Mouse (Mus musculus): Measurements from ENCODE around the gene Timm13.

DNA sequence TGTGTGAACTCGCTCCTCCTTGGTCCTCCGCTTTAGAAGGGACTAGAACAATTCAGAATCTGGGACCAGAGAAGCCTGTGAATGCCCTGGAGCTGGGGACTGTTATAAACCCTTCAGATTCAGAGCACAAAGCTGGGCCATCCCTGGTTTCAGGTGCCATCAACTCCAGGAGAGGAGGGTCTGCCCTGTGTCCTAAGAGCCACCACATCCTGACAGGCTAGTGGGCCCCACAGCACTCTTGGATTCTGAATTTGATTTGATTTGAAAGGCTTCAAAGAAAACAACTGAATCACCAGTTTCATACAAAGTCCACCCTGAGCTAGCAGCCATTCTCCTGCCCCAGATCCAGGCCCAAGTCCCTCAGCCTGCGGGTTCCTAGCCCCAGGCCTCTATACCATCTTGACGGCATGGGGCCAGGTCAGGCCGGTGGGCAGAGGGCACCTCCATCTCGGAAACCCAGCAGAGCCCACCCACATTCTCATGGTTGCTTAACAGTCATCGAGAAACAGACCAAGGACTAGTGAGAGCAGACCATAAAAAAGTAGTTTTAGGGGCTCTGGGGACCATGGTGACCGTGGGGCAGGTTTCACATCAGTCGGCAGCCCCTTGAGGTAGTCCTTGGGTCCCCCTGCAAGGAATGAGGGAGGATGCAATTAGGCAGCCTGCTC lies 1.6 kb upstream of the Timm13 start:
- TF ChIP-seq CTCF (IDR thresholded peaks at IDR 0.05; ENCODE audit: borderline replicate concordance, control insufficient read depth, extremely low read depth, insufficient read depth, low read length, poor library complexity) = no peak
- no peak for TF ChIP-seq POLR2A (IDR thresholded peaks at IDR 0.05; ENCODE audit: control insufficient read depth, extremely low read depth, insufficient read depth, low read length, poor library complexity)
